Mouse (Mus musculus) forebrain, embryonic 12.5 days (tissue): Measurements from ENCODE around the gene Alpi. TPM values are rescaled to one million over a fixed set of nuclear protein-coding genes. Genes with fewer than 3 reads are reported as not detected.
A peak's percentile ranks its signal among the peaks of the same experiment; 100 is the strongest.

Experiments
- ATAC-seq: fragments of 200-750 bp; cut with Nextera tagmentation; 2 replicates; pipeline ENCODE4 v1.8.0; 2017; ENCODE audit warnings: moderate TSS enrichment; ENCODE audit not compliant: low FRiP score
- H3K27ac ChIP-seq: fragments of 300-500 bp; sonication (generic); 2 replicates; pipeline ENCODE4 v1.5.1; 2016; ENCODE audit warnings: mild to moderate bottlenecking
- H3K27me3 ChIP-seq: fragments of 300-500 bp; sonication (generic); 2 replicates; pipeline ENCODE4 v1.6.1; 2016; ENCODE audit warnings: mild to moderate bottlenecking
- H3K36me3 ChIP-seq: fragments of 300-500 bp; sonication (generic); replicated peaks from 2 replicates; pipeline ENCODE4 v1.6.1; 2016; ENCODE audit warnings: mild to moderate bottlenecking
- H3K4me1 ChIP-seq: fragments of 300-500 bp; sonication (generic); 2 replicates; pipeline ENCODE4 v1.6.1; 2016
- H3K4me2 ChIP-seq: fragments of 300-500 bp; sonication (generic); 2 replicates; pipeline ENCODE4 v1.6.1; 2016; ENCODE audit warnings: mild to moderate bottlenecking, moderate library complexity
- H3K4me3 ChIP-seq: fragments of 300-500 bp; sonication (generic); replicated peaks from 2 replicates; pipeline ENCODE4 v1.5.1; 2016; ENCODE audit warnings: mild to moderate bottlenecking
- H3K9ac ChIP-seq: fragments of 300-500 bp; sonication (generic); 2 replicates; pipeline ENCODE4 v1.6.1; 2016; ENCODE audit warnings: mild to moderate bottlenecking
- H3K9me3 ChIP-seq: fragments of 300-500 bp; sonication (generic); 2 replicates; pipeline ENCODE4 v1.6.1; 2016
- WGBS: fragments of 180-500 bp; shearing (Covaris S2); methylation state at CpG from one replicate; pipeline ENCODE4 v1.1.7; 2016; 5-methylcytosine and 5-hydroxymethylcytosine counted together
- polyA plus RNA-seq: library from polyadenylated mRNA; unstranded; fragments of >200 nt; fragmentation: Nextera tagmentation; extraction: Ambion mirVana; gene quantifications from 2 replicates; pipeline ENCODE4 v1.2.1, GENCODE M21; 2016

The Alpi gene
- polyA plus RNA-seq, 1 experiment from 2014 or later, result not detected

DNA sequence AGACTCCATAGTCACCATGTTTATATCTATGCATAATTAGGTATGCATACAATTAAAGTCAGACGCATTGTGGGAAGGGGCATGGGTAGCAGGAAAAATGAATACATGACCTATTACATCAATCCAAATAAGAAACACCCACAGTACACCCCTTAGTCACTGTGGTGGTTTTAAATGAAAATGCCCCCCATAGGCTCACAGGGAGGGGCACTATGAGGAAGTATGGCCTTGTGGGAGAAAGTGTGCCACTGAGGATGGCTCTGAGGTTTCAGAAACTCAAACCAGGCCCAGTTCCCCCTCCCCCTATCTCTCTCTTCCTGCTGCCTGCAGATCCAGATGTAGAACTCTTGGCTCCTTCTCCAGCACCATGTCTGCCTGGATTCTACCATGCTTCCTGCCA, 2.5 kb upstream of the Alpi start:
- Histone ChIP-seq H3K9me3 (no peaks in the 10 kb centered on the region), H3K4me3 (no peak overlapping the region), H3K9ac (no peak overlapping the region), H3K36me3 (no peaks in the 10 kb centered on the region), H3K4me1 (no peaks in the 10 kb centered on the region), H3K27me3 (peaks cover 14% of the 10 kb centered on the region), H3K27ac (no peak overlapping the region), H3K4me2 (no peak overlapping the region)
- WGBS, result 82% methylated on average over 1 of the region's 1 CpGs
- no peak for ATAC-seq

GRCm38 (mm10) chr1:87102114-87102513, 708 bp upstream of the Alpi start:
- no peak overlapping the region for H3K4me2 ChIP-seq
- no peaks in the 10 kb centered on the region for H3K9me3 ChIP-seq
- H3K36me3 ChIP-seq, result no peaks in the 10 kb centered on the region
- no peak for ATAC-seq
- H3K9ac ChIP-seq, result no peak overlapping the region
- WGBS, result 84% methylated on average over 3 of the region's 3 CpGs
- H3K27me3 ChIP-seq, result peaks cover 23% of the 10 kb centered on the region
- peaks cover 5% of the 10 kb centered on the region for H3K4me1 ChIP-seq
- H3K4me3 ChIP-seq, result no peak overlapping the region
- no peak overlapping the region for H3K27ac ChIP-seq

DNA sequence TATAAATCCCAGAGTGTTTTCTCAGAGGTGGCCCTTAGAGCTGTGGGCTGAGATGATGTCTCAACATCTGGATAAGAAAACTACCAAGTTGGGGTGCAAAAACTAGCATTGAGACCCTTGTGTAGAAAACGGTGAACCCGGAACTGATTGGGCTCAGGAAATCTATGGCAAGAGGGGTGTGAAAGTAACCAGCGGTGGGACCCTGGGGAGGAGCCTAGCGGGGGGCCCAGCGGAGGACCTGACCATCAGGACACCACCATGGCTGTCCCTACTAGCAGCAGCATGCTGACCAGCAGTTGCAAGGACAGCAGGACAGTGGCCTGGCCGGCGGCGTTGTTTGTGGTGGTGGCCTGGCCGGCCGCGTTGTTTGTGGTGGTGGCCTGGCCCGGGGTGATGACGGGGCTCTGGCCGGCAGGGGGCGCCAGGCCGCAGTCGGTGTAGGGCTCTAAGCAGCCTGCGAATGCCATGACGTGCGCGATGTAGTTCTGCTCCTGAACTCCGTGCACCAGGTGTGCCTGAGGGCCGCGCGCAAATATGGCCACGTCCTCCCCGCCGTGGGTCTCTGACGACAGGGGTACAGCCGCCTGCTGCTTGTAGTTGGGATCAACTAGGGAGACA, 2.9 kb downstream of the Alpi start:
- H3K9me3 ChIP-seq, result no peaks in the 10 kb centered on the region
- peak; percentile 84 for ATAC-seq
- no peak overlapping the region for H3K9ac ChIP-seq
- no peaks in the 10 kb centered on the region for H3K36me3 ChIP-seq
- peaks cover 28% of the 10 kb centered on the region for H3K27me3 ChIP-seq
- no peak overlapping the region for H3K27ac ChIP-seq
- H3K4me2 ChIP-seq, result peak overlapping the region; percentile 39
- no peak overlapping the region for H3K4me3 ChIP-seq
- WGBS, result 12% methylated on average over 30 of the region's 30 CpGs
- H3K4me1 ChIP-seq, result peaks cover 5% of the 10 kb centered on the region

- H3K27ac ChIP-seq, result no peak overlapping the region
- no peak overlapping the region for H3K9ac ChIP-seq
- H3K9me3 ChIP-seq, result no peaks in the 10 kb centered on the region
- WGBS, result 74% methylated on average over 8 of the region's 8 CpGs
- no peak overlapping the region for H3K4me2 ChIP-seq
- ATAC-seq, result no peak
- peaks cover 27% of the 10 kb centered on the region for H3K27me3 ChIP-seq
- no peak overlapping the region for H3K4me3 ChIP-seq
- peaks cover 5% of the 10 kb centered on the region for H3K4me1 ChIP-seq
- H3K36me3 ChIP-seq, result no peaks in the 10 kb centered on the region
Observed at GRCm38 (mm10) chr1:87095642-87096041, 5.8 kb downstream of the Alpi start.

DNA sequence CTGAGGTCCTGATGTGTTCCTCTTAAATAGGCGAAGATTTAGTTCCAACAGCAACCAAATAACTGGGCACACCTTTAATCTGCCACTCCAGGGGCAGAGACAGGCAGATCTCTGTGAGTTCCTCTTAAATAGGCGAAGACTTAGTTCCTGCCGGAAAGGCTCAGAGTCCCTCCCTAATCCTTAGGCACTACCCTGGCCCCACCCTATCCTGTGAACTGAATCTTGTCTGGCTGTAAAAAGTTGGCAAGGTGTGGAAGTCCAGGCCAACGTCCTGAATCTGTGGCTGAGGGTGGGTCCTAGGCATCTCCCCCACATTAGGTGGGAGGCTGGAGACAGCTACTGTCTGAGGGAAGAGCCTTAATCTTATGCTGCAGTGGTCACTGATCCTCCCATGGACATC, 11.6 kb downstream of the Alpi start, which contains the start of gene Alppl2:
TSS of gene Alppl2 (minus strand) at position 101 of the 400 bp plus-strand sequence.
- H3K4me2 ChIP-seq, result no peak within 1 kb of the TSS

GRCm38 (mm10) chr1:87089251-87089650, 12.2 kb downstream of the Alpi start:
- Histone ChIP-seq H3K4me2 (no peak overlapping the region), H3K27ac (no peak overlapping the region), H3K27me3 (no peaks in the 10 kb centered on the region), H3K4me3 (no peak overlapping the region), H3K4me1 (no peaks in the 10 kb centered on the region), H3K9ac (no peak overlapping the region), H3K9me3 (no peaks in the 10 kb centered on the region), H3K36me3 (no peaks in the 10 kb centered on the region)
- no peak for ATAC-seq
- WGBS, result 86% methylated on average over 11 of the region's 11 CpGs

More for the DNA sequence above, 11.6 kb downstream of the Alpi start, which contains the start of gene Alppl2:
- Histone ChIP-seq H3K4me1 (no peaks in the 10 kb centered on the region), H3K9me3 (no peaks in the 10 kb centered on the region), H3K27me3 (no peaks in the 10 kb centered on the region), H3K27ac (no peak within 1 kb of the TSS), H3K4me3 (no peak within 1 kb of the TSS), H3K9ac (no peak within 1 kb of the TSS), H3K36me3 (no peaks in the 10 kb centered on the region)
- 88% methylated on average over 4 of the region's 4 CpGs for WGBS
- no peak for ATAC-seq

GRCm38 (mm10) chr1:87086964-87087363, 14.4 kb downstream of the Alpi start:
- Histone ChIP-seq H3K9ac (no peak overlapping the region), H3K4me2 (no peak overlapping the region), H3K4me1 (no peaks in the 10 kb centered on the region), H3K27ac (no peak overlapping the region), H3K36me3 (no peaks in the 10 kb centered on the region), H3K27me3 (no peaks in the 10 kb centered on the region), H3K9me3 (no peaks in the 10 kb centered on the region), H3K4me3 (no peak overlapping the region)
- ATAC-seq, result no peak
- WGBS, result 73% methylated on average over 17 of the region's 17 CpGs

GRCm38 (mm10) chr1:87086196-87086595, 15.2 kb downstream of the Alpi start:
- no peaks in the 10 kb centered on the region for H3K9me3 ChIP-seq
- H3K36me3 ChIP-seq, result no peaks in the 10 kb centered on the region
- ATAC-seq, result no peak
- H3K9ac ChIP-seq, result no peak overlapping the region
- 83% methylated on average over 4 of the region's 4 CpGs for WGBS
- no peak overlapping the region for H3K4me3 ChIP-seq
- no peaks in the 10 kb centered on the region for H3K27me3 ChIP-seq
- no peak overlapping the region for H3K4me2 ChIP-seq
- H3K27ac ChIP-seq, result no peak overlapping the region
- no peaks in the 10 kb centered on the region for H3K4me1 ChIP-seq

- Histone ChIP-seq H3K27me3 (no peaks in the 10 kb centered on the region), H3K9ac (no peak overlapping the region), H3K4me3 (no peak overlapping the region), H3K36me3 (no peaks in the 10 kb centered on the region), H3K27ac (no peak overlapping the region), H3K9me3 (no peaks in the 10 kb centered on the region), H3K4me2 (no peak overlapping the region), H3K4me1 (no peaks in the 10 kb centered on the region)
- WGBS, result 85% methylated on average over 8 of the region's 8 CpGs
- ATAC-seq, result no peak
Observed at GRCm38 (mm10) chr1:87073776-87074175, 27.6 kb downstream of the Alpi start.

- Histone ChIP-seq H3K27me3 (no peaks in the 10 kb centered on the region), H3K9ac (no peak overlapping the region), H3K4me3 (no peak overlapping the region), H3K36me3 (no peaks in the 10 kb centered on the region), H3K9me3 (no peaks in the 10 kb centered on the region), H3K4me2 (no peak overlapping the region), H3K27ac (no peak overlapping the region), H3K4me1 (0 out of 2 replicates have a peak, but pooled peaks cover 3% of the 10 kb centered on the region)
- ATAC-seq, result no peak
- 49% methylated on average over 16 of the region's 16 CpGs for WGBS
Observed at GRCm38 (mm10) chr1:87070720-87071119, 30.7 kb downstream of the Alpi start.

- H3K4me3 ChIP-seq, result no peak overlapping the region
- H3K9me3 ChIP-seq, result no peaks in the 10 kb centered on the region
- H3K27me3 ChIP-seq, result no peaks in the 10 kb centered on the region
- ATAC-seq, result no peak
- no peak overlapping the region for H3K27ac ChIP-seq
- no peaks in the 10 kb centered on the region for H3K4me1 ChIP-seq
- H3K9ac ChIP-seq, result no peak overlapping the region
- H3K36me3 ChIP-seq, result no peaks in the 10 kb centered on the region
- H3K4me2 ChIP-seq, result no peak overlapping the region
Observed at GRCm38 (mm10) chr1:87060913-87061312, 40.5 kb downstream of the Alpi start.

GRCm38 (mm10) chr1:87059042-87059665, 42.3 kb downstream of the Alpi start:
- H3K9me3 ChIP-seq, result no peaks in the 10 kb centered on the region
- no peak overlapping the region for H3K4me2 ChIP-seq
- 86% methylated on average over 8 of the region's 8 CpGs for WGBS
- no peak overlapping the region for H3K27ac ChIP-seq
- no peak for ATAC-seq
- no peaks in the 10 kb centered on the region for H3K36me3 ChIP-seq
- H3K4me1 ChIP-seq, result no peaks in the 10 kb centered on the region
- no peaks in the 10 kb centered on the region for H3K27me3 ChIP-seq
- no peak overlapping the region for H3K9ac ChIP-seq
- H3K4me3 ChIP-seq, result no peak overlapping the region

DNA sequence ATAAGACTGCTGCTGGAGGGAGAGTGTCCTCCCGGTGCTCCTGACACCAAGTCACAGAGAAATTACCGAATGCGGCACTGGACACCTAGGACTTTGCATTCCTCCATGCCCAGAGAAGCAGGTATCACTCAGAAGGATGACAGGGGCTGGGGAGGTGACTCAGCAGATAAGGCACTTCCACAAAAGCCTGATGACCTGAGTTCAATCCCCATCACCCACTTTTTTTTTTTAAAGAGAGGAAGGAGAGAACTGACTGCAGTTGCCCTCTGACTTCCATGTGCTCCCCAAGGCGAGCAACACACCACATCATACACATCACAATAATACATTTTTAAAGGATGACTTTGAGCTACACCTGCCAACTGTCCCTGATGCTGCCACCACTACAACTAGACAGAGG, 44.3 kb downstream of the Alpi start:
- Histone ChIP-seq H3K4me2 (no peak overlapping the region), H3K9me3 (no peaks in the 10 kb centered on the region), H3K36me3 (no peaks in the 10 kb centered on the region), H3K27me3 (no peaks in the 10 kb centered on the region), H3K9ac (no peak overlapping the region), H3K4me1 (no peaks in the 10 kb centered on the region), H3K27ac (no peak overlapping the region), H3K4me3 (no peak overlapping the region)
- ATAC-seq, result no peak
- 79% methylated on average over 4 of the region's 4 CpGs for WGBS
